ENCODE assay signal across 8 mouse cellular contexts in the genomic region with DNA sequence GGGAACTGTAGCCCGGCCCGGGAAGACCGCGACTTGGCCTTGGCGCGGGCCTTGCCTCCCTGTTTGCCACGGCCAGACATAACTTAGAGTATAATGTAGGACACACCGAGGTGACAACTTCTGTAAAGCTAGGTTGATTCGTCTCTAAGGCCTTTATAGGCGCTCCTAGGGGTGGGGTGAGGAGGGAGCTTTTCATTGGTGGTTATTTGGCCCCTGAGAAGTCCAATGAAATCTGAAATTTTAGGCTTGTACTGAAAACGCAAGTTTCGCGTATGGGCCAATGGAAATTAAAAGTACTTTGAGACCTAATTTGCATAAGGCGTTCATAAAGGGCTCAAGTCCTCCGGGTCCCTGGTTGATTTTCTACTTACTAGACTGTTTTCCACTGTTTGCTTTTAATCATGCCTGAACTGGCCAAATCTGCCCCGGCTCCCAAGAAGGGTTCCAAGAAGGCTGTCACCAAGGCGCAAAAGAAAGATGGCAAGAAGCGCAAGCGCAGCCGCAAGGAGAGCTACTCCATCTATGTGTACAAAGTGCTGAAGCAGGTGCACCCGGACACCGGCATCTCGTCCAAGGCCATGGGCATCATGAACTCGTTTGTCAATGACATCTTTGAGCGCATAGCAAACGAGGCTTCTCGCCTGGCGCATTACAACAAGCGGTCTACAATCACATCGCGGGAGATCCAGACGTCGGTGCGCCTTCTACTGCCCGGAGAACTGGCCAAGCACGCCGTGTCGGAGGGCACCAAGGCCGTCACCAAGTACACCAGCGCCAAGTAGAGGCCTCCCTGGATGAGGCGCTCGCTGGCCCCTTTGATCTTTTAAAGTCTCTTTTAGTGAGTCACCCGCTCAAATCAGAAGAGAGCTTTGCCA. TPM values are rescaled to one million over a fixed set of nuclear protein-coding genes. Genes with fewer than 3 reads are reported as not detected.
DNase-seq lines count a peak whose midpoint lies in the region; ATAC-seq lines count a peak whose summit lies in the region.

Gene Hist2h2ac (minus strand): TSS at position 116 of the 875 bp plus-strand sequence.
Gene Hist2h2be (plus strand): TSS at position 355 of the 875 bp plus-strand sequence.

- H3K4me1 ChIP-seq in intestine, embryonic 14.5 days (replicated peaks; ENCODE audit: control insufficient read depth, insufficient read depth, low read length): peaks cover 12% of the 10 kb centered on the region; the same call in 1 of the 2 replicates

- H3K27me3 ChIP-seq in intestine, embryonic 14.5 days (replicated peaks; ENCODE audit: control insufficient read depth, insufficient read depth, low read length): no peaks in the 10 kb centered on the region

- H3K27ac ChIP-seq in intestine, embryonic 14.5 days (ENCODE audit: low read depth): peak within 1 kb of the TSS; percentile 98

- intact Hi-C loops in left cerebral cortex, postnatal 10 days (cut with DNase I): loop anchor here (10.0 kb wide), 1 partner anchor 256 kb away; no protein-coding TSS in a partner anchor

- peak within 1 kb of the TSS; percentile 97 for H3K9ac ChIP-seq in intestine, embryonic 14.5 days (ENCODE audit: low read length)

- H3K36me3 ChIP-seq in intestine, embryonic 14.5 days (ENCODE audit: control insufficient read depth, insufficient read depth, low read length): no peaks in the 10 kb centered on the region

- peak; percentile 92 for DNase-seq in adrenal gland, adult 8-10 months
- peak; percentile 85 for DNase-seq in embryo, embryonic 11.5 days (ENCODE audit: low read depth, low spot score)
- DNase-seq in gastrocnemius, postnatal 25 days: peak; percentile 81
- DNase-seq in intestine, embryonic 14.5 days (ENCODE audit: low spot score): peak; percentile 91
- DNase-seq in left cerebral cortex, postnatal 10 days (ENCODE audit: extremely low spot score in 1 of 2, low spot score in 2 of 2): peak; percentile 83 to 89
- peak; percentile 42 for DNase-seq in right cerebral cortex, postnatal 14 days
- peak; percentile 62 for DNase-seq in urinary bladder, postnatal 25 days (ENCODE audit: low spot score)

- peak within 1 kb of the TSS; percentile 59 for H3K4me2 ChIP-seq in intestine, embryonic 14.5 days (ENCODE audit: low read length)

- WGBS in intestine, embryonic 14.5 days: under 1% methylated on average over 43 of the region's 43 CpGs

- peak; percentile 87 for ATAC-seq in intestine, embryonic 14.5 days (replicated peaks; ENCODE audit: low FRiP score, low TSS enrichment, low read depth)
- peak; percentile 76 for ATAC-seq in megakaryocyte progenitor cell, adult 5-6 weeks (replicated peaks; ENCODE audit: poor library complexity)

- no peaks in the 10 kb centered on the region for H3K9me3 ChIP-seq in intestine, embryonic 14.5 days (ENCODE audit: control insufficient read depth, low read length)

- H3K4me3 ChIP-seq in intestine, embryonic 14.5 days (ENCODE audit: low read depth, low read length): peak within 1 kb of the TSS; percentile 69

RNA-seq across cellular contexts. Expression of gene Hist2h2ac, which starts in this region (rescaled TPM):
- 10 to 100 TPM; 53.1 to 90.6 (median 58.9) TPM for total RNA-seq in adrenal gland, adult 8-10 months (2022)
- total RNA-seq in gastrocnemius, postnatal 25 days (2021): 10 to 100 TPM; 12.1 to 12.5 TPM
- polyA plus RNA-seq in intestine, embryonic 14.5 days (2014; fragmentation: Nextera tagmentation; extraction: Ambion mirVana): 7.9 and 9.7 TPM in 2 replicates
- total RNA-seq in left cerebral cortex, postnatal 10 days (2021): 10 to 100 TPM; 34.2 to 37.9 TPM
- 42.3 and 43.4 TPM in 2 replicates for total RNA-seq in megakaryocyte progenitor cell, adult 5-6 weeks (2015)
- 3,711 and 3,907 TPM in 2 replicates for total RNA-seq in megakaryocyte progenitor cell, adult 5-6 weeks (2017)

RNA-seq across cellular contexts. Expression of gene Hist2h2be, which starts in this region (rescaled TPM):
- 10 to 100 TPM; 13.8 to 27.3 (median 25.2) TPM for total RNA-seq in adrenal gland, adult 8-10 months (2022)
- total RNA-seq in gastrocnemius, postnatal 25 days (2021): 1 to 10 TPM; 4.5 to 5.3 TPM
- 7.3 and 7.6 TPM in 2 replicates for polyA plus RNA-seq in intestine, embryonic 14.5 days (2014; fragmentation: Nextera tagmentation; extraction: Ambion mirVana)
- 1 to 10 TPM; 2.9 to 3.0 TPM for total RNA-seq in left cerebral cortex, postnatal 10 days (2021)
- 5.4 and 5.9 TPM in 2 replicates for total RNA-seq in megakaryocyte progenitor cell, adult 5-6 weeks (2015)
- 6.6 and 8.0 TPM in 2 replicates for total RNA-seq in megakaryocyte progenitor cell, adult 5-6 weeks (2017)

Comparison
In these comparisons a context has a peak if more than half of its experiments do, and no peak if none do; other contexts are left out.
1. Peak in every context shown above with its lines: DNase-seq, ATAC-seq, H3K4me3 ChIP-seq and H3K27ac ChIP-seq.
2. DNase-seq: peak in every context shown above with its lines; median percentile 92 in adrenal gland, adult 8-10 months; 91 in intestine, embryonic 14.5 days; 86 in left cerebral cortex, postnatal 10 days; 85 in embryo, embryonic 11.5 days; 81 in gastrocnemius, postnatal 25 days; 62 in urinary bladder, postnatal 25 days; 42 in right cerebral cortex, postnatal 14 days.